Mouse (Mus musculus): ENCODE results near the gene Lpar3. TPM values are rescaled to one million over a fixed set of nuclear protein-coding genes. Genes with fewer than 3 reads are reported as not detected.
A peak's percentile ranks its signal among the peaks of the same experiment; 100 is the strongest.

The Lpar3 gene
- total RNA-seq (2021) = under 1 TPM; 0.21 to 0.95 TPM
- long read RNA-seq, experiment 1, partial matches to known transcripts = 0 of 1 reads
- long read RNA-seq, experiment 1, other reads (novel, unspliced or antisense) = 0 of 1 reads
- long read RNA-seq, experiment 2 = 0 reads

DNA sequence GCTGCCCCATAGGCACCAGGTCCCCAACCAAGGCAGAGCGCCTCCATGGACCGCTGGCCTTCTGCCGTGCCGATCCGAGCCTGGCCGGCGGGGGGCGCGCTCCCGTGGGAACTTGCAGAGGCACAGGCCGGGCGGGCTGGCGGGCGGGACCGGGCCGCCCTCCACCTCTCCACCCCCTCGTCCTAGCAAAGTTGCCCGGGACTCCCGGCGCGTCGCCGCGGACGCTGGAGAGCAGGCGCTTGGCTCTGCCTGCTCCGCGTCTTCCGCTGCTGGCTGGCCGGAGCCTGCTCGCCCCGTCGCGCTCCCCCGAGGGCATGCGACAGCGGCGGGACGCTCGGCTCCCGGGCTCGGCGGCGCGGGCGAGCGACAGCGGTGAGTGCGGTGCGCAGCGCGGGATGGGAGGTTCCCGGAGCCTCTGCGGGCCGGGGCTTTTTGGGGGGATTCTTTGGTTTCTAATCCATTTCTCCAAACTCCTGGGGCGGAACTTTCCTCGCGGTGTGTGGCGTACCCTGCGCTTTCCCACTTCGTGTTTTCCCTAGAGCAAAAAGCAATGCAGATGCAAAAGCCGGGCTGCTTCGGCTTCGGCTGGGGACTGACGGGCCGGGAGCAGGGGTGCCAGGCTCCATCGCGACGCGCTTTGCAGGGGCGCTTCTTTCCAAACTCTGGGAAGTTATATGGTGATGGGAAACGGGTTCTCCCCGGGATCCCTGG lies at the start of gene Lpar3:
Gene Lpar3, plus strand, starts transcription at position 188 of the 711 bp plus-strand sequence.
- peak; percentile 74 for DNase-seq

DNA sequence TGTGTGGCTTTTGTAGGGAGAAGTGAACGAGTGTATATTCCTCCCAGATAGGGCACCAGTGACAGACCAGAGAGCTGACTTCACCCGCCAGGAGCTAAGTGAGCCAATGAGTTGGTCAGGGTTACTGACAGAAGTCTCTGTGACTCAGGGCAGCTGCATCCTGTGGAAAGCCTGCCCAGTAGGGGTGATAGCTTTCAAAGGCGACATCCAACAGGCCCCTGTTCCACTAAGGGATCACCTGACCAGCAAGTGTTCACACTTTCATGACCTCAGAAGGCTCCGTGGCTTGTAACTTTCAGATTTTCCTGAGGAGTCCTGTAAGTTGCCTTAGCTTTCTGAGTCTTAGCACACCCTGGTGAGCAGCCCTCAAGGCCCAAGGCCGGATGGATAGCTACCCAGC lies 47.7 kb upstream of the Lpar3 start:
- no peak for DNase-seq

DNA sequence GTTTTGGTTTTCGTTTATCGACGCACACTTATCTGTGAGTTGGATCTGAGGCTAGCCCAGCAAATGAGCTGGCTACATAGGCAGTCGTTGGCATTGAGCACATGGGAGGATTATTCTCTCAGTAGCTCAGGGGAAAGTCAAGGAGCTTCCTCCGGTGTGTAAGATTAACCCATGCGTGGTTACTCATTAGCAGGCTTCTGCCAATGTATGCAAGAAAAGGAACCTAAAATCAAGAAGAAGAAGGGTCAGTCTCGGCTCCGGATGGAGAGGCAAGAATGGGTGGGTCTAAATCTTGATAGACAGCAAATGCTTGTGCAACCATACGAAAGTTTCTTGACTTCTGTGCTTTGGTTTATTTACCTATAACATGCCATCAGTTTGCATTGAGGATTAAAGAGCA lies 46.5 kb upstream of the Lpar3 start:
- DNase-seq = no peak

DNA sequence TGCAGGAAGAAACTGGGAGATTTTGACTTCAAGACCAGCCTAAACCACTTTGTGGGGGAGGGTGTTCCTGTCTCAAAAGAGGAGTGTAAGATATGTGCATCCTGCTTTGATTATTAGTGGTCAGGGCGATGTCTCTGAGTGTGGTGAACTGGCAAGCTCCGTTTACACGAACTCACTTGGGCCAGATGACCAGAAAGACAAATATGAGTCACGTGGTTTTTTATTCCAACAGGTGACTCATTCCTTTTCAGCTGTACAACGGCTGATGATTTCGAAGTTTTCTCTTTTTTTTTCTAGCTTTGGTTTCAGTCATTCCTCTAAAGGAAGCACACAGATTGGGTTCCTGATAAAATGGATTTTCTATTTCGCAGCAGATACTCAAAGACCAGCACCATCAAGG lies 43.5 kb upstream of the Lpar3 start:
- DNase-seq = no peak

DNA sequence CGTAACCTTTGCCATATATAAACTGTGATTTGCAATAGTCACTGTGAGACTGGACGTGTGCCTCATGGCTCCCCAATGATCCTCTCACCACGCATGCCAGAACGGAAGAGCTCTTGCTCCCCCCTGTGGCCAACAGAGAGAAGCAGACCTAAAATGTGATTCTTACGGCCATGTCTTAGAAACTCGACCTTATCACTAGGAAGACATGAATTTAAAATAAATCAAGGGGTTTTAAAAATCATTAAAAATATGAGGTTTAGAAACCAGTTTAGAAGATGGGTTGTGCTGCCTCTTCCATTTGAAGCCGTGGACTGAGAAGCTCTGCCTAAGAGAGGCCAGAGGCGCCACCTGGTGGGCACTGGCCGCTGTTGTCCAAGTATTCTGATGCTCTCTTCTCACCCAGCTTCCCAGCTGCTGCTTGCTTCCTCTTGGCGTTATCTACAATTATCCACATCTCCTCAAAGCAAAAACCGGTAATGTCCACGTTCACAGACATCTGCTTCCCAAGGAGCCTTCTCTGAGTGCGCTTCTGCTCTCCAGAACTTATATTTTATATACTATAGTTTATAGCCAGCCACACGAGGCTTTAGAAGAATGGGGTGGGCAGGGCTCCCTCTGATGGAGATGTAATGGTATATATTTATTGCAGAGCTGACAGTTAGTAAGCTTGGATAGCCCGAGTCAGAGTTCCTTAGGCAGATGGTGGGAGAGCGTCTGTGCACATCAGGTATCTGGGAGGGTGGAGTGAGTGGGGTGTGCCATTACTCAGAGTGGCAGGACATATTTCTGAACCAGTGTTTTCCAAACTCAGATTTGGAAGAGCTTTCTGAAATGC lies 42.8 kb upstream of the Lpar3 start:
- DNase-seq = peak; percentile 86

DNA sequence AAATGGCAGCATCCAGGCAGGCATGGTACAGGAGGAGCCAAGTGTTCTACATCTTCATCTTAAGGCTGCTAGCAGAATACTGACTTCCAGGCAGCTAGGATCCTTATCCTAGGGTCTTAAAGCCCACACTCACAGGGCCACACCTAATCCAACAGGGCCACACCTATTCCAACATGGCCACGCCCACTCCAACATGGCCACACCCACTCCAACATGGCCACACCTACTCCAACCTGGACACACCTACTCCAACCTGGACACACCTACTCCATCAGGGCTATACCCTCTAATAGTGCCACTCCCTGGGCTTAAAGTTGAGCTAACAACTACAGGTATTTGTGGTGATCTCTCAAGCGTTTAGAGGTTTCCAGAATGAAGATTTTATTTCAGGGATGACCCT lies 40.4 kb upstream of the Lpar3 start:
- DNase-seq = no peak

DNA sequence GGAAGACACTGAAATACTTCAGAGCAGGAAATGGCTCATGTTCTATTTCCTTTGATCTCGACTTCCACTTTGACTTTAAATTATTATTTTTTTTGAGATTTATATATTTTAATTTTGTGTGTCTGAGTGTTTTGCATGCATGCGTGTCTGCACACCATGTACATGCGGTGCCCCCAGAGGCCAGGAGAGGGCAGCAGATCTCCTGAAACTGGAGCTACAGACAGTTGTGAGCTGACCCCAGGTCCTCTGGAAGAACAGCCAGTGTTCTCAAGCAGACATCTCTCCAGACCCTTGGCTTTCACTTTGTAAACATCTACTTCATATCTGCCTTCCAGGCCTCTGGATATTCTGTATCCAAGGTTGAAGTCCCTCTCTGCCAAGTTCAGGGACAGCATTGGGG lies 39.8 kb upstream of the Lpar3 start:
- DNase-seq = peak; percentile 63

DNA sequence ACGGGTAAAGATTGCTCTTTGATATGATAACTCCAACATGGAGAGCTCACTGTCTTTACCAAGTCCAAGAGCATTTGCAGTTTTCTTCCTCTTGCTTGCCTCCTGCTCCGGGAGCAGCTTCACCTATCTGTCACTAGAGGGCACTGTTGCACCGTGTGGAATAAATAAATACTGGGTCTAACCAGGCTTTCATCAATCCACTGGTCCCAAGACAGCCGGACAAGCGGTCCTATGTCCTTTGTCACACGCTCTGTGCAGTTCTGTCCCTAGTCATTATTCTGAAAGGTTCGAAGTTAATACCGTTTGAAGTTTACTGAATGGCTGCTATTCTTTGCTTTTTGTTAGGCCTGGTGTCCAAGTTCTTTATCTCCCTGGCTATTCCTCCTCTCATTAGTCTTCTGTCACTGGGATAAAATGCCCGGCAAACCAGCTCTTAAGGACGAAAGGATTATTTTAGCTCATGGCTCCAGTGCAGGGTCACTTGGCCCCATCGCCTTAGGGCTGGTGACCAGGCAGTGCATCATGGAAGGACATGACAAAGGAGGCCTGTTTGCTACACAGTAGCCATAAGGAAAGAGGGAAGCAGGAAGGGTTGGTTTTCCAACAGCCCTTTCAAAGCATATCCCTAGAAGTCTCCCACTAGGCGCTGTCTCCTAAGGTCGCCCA lies 35.6 kb upstream of the Lpar3 start:
- DNase-seq = peak; percentile 45

DNA sequence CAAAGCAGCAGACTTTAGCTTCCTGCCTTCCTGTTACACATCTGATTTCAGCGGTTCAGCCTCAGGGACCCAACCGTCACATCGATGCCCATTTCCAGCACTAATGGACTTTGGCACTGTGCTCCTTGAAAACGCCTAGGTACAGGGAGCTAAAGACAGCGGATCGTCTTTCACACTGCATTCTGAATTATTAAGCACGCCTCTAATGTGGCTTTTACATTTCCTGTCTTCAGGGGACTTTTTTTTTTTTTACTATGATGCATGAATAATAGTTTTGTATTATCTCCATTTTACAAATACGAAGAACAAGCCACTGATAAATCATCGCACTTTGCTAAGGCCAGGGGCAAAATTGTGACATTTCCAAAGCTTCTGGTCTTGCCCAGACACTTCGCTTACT lies 34.7 kb upstream of the Lpar3 start:
- DNase-seq = no peak

DNA sequence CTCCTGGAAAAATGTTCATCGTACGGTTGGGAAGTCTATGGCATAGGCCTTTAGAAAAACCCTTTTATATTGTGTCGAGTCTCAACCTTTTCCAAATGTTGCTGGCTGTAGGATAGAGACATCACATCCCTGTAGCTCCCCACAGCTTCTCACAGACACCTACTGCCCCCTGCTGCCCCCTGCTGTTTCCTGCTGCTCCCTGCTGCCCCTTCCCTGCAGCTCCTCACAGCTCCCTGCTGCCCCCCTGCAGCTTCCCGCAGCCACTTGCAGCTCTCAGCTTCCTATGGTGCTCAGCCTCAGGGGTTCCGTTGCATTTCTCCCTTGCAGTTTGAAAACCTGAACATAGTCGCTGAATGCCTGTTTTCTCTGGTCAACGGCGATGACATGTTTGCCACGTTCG lies 30.8 kb upstream of the Lpar3 start:
- DNase-seq = no peak

DNA sequence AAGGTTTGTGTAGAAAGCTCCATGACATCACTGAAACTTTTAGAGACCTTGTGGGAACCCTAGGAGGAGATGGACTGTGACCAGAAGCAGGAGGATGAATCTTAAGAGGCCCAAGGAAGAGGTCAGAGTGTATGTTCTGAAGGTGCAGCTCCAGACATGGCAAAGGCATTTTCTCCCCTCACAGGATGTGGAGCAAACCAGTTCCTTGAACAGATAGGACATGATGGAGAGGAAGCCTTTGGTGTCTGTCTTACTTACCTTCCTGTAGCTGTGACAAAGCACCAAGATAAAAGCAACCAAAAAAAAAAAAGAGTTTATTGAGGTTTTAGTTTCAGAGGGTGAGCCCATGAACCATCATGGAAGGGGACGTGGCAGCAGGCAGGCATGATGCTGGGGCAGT lies 28.3 kb upstream of the Lpar3 start:
- DNase-seq = no peak

DNA sequence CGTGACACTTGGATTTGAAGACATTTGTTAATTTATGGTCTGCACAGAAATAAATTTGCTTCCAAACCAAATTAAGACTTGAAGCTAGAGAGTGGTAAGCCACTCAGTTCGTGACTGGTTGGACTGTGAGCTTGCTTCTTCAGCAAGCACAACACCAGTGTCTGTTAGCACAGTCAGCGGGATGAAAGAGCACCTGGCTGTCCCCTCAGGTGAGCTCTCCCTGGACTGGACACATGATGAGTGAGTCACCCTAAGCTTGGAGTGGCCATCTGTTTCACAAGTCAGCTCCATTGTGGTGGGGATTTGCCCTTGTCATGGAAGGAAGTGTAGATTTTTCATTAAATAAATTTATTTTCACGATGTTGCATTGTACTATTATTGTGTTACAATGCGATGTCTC lies 25.6 kb upstream of the Lpar3 start:
- DNase-seq = no peak

DNA sequence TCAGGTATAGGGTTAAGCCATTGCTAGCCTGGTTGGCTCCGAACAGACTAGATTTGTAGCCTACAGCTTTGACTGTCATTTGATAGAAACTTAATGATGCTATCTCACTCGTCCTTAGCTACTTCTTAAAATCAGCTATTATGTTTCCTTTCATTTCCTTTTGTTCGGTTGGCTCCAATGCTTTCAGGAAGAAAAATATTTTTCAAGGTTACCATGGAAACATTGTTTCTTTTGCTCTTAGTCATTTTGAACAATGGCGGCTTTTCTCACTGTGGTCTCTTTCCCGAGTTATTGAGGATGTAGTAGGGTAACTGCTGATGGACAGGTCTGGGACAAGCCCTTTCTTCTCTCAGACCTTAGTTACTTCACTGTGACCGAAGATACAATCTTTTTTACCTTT lies 24.5 kb upstream of the Lpar3 start:
- DNase-seq = no peak

DNA sequence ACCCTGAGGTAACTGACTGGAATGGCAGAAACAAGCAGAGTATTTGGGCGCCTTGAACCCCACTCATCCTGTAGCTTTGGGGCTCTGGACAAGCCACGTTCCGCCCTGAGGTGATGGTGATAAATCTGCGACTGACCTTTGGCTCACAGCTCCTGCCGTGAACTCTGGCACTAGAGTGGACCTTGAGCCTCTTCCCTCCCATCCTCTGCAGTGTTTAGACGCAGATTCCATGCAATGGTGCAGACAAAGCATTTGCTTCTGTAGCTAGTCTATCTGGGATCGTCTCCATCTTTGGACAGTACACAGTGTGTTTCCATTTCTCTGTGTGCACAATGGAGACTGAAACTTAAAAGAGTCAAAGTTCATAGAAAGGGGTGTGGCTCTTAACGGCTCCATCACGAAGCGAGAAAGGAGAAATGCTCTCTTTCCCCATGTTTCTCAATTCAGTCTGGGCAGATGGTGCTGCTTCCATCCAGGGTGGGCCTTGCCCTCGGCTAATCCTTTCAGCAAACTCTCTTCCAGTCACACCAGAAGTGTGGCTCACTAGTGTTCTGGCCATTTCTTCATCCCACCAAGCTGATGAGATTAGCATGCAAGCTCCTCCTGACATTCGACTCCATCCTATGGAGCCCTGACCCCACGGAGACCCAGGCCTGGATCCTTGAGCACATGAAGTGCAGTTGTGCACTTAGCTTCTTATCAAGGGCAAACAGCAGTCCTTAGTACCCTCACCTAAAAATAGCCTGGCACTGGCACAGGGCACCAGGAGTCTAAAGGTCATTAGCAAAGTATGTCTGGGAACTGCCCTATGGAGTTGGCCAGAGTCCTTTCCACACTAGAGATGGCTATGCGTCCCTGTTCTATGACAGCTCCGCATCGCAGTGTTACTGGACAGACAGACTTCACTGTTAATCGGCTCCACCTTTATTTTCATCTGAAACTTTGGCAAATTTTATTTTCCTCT lies 23.7 kb upstream of the Lpar3 start:
- no peak for DNase-seq

DNA sequence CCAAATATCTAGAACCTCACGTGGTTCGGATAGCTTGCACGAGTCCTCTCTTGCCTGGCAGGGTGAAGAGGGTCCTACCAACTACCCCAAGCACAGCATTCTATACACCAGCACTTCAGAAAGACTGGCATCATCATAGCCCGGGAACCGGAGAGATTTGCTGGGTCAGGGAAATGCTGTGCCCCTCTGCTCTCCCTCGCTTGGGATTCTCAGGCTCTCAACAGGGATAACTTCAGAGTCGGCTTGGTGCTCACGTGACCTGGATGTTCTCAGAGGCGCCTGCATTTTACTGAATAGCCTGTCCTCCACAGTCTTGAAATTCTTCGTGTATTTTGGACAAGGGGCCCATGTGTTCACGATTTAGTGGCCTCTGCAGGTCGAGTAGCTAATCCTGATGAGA lies 23.0 kb upstream of the Lpar3 start:
- no peak for DNase-seq

DNA sequence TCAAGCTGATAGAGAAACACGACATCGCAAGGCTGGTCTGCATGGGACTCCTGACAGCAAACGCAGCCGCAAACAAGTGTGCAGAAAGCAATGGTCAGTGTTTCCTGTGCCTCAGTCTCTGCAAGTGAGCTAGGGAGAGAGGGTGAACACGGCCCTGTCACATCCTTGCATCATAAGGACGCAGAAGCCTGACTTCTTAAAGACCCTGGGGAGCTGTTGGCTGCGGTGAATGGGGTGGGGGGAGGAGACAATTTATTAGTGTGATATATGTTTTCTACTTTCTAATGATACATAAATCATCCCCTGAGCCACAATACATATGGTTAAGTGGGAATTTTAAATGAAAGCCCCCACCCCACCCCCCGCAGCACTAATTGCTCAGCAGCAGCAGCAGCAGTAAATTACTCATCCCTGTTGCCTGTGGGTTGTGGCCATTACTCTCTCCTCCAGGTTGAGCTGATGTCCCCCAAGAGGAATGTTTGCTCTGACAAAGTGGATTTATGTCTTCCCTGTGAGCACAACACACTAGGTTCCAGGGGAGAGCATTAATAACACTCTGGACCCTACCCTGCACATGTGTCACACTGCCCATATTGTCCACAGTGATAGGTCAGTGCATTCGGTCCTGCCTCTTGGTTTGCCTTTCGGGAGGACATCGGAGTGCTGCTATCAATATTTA lies 21.8 kb upstream of the Lpar3 start:
- DNase-seq = no peak

DNA sequence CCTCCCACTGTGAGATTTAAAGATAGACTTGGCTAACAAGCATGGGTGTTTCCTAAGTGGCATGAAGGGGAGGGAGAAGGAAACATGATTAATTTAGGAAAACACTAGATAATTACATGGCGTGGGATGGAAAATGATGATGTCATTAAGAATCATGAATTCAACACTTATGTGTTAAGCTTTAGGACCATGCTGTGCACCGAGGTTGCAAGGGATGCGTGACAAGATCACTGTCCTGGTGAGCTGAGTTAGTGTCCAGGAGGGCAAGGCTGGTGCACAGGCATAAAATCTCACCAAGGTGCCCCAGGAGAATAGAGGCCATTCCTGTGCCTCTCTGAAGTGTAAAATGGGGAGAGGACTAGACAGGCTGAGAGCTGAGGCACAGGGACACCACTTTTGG lies 21.3 kb upstream of the Lpar3 start:
- DNase-seq = no peak

DNA sequence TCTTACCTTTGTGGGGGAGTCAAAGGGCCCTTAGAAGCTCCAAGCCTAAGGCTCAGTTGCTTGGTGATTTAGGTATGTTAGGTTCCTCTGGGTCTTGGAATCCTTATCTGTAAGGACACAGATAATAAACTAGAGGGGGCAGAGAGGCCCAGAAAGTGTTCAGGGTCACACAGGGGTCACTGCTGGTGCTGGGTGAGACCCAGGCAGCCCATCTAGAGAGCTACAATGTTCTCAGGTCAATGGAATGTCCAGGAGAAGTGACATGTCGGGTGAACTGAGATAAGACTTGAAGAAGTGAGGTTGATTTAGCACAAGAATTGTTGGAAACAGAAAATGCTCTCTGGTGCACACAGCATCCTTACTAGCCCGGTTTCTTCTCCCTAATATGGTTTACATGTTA lies 16.4 kb upstream of the Lpar3 start:
- no peak for DNase-seq

DNA sequence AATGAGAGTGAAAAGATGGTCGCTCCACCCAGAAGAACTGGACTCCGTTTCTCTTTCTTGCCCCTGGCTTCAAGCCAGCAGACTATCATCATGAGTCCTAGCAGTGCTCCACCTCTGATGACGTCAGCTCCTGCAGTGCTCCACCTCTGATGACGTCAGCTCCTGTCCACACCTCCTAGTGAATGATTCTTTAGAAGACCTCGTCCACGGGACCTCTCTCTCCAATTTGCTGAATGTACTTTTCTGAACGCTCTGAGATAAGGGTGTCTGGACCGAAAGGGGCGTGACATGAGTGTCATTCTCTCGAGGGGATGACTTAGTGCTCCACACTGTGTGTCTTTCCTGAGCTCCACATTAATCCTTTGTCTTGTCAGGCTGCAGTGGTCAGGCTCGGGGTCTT lies 15.5 kb upstream of the Lpar3 start:
- DNase-seq = no peak

DNA sequence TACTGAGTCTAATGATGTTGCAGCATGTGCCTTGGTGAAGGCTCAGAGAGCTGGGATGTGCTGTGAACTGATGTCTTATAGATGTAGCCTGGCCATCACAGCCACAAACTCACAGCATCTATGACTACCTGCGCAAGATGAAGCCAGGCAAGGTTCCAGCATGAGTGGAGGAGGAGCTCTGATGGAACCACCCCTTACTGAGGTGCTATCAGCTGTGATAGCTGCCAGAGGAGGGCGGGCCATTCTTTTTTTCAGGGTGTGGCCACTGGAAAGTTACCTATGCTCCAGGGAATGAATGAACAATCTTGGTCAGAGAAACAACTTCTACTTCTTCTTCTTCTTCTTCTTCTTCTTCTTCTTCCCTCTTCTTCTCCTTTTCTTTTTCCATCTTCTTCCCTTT lies 14.1 kb upstream of the Lpar3 start:
- DNase-seq = no peak

DNA sequence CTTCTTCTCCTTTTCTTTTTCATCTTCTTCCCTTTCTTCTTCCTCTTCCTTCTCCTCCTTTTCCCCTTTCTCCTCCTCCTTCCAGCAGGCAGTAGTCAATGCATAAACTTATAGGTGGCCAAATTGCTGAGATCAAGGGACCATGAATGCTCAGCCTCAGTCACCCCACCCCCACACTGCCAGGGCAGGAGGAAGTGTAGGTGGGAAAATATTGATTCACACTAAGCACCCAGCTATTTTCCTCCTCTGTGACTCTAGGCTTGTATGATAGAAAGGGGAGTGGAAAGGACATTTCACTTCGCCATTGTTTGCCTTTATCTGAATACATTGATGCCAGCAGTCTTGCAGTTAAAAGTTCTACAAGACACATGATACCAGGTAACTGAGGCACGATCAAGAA lies 13.3 kb upstream of the Lpar3 start:
- DNase-seq = no peak

Measured in gastrocnemius, postnatal 10 days (tissue).